Mouse (Mus musculus) layer of hippocampus, adult 9-10 months (tissue): ENCODE measurements around the gene Sh3bgr.

Experiments used
- DNase-seq: peaks from one replicate; pipeline ENCODE4 v3.0.0; 2022; ENCODE audit warnings: low spot score

The Sh3bgr gene

GRCm38 (mm10) chr16:96199913-96200701 is at the start of gene Sh3bgr:
TSS of gene Sh3bgr (plus strand) at chr16:96200450.
- no peak for DNase-seq

DNA sequence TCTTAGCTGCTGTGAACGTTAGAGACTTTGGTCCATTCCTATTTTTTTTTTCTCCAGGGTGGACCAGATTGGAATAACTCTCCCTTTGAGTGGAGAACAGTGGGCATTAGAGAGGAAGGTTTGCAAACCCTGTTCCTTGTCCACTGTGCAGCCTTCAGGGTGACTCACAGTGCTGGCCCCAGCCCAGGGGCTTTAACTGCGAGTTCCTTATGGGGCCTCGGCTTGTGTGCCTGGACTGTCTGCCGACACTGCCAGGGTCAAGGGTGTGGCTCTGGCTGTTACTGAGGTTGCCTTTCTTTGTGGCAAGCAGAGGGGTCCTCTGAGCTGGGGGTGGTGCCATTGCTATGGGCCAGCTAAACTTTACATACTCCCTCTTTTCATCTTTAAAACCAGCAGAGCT is 49.3 kb upstream of the Sh3bgr start:
- DNase-seq, result no peak

DNA sequence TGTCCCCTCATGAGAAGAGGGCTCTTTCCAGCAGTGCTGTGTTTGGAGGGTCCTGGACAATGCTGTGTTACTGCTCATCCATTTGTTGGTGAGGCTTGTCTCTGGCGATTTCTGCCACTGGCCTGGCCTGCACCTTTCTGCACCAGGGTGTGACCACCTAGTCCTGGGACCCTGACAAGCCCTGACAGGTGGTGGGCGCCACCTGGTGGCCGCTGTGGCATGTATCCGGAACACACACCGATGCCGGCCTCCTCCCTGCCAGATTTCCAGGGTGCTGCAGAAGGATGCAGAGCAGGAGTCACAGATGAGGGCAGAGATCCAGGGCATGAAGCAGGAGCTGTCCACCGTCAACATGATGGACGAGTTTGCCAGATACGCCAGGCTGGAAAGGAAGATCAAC is 48.7 kb upstream of the Sh3bgr start:
- DNase-seq, result no peak

GRCm38 (mm10) chr16:96154476-96154875 is 45.8 kb upstream of the Sh3bgr start:
- no peak for DNase-seq

DNA sequence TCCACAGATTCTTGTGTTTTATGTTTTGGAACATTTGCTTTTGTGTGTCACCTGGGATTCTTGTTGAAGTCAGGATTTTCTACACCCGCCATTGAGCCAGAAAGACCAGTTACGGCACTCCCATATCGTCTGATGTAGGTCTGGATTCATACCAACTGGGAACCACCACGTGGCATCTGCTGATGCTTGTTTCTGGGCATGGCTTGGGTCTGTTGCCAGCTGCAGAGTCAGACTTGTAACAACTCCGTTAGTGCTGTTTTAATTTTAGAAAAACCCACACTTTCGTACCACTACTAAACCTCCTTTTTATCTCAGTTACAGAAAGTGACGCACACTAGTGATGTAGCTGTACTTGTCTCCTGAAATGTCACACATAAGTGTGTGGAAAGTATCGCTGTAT is 44.2 kb upstream of the Sh3bgr start:
- peak; percentile 56 for DNase-seq

DNA sequence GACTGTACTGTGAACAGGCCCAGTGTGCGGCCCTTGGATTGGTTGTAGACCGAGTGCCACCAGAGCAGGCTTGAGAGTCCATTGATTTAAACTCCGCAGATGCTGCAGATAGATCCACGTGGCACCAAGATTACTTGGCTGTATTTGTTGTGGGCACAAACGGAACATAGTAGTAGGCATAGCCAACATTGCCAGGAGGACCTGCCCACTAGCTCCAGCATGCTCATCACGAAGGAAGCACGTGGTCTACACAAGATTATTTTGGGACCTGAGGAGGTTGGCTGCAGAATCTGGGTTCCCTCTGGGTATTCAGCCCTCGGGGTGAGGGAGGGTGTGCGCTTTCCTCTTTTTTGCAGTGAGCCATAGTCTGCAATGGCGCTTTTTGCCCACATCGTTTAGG is 43.1 kb upstream of the Sh3bgr start:
- no peak for DNase-seq

GRCm38 (mm10) chr16:96158511-96159080 is 41.7 kb upstream of the Sh3bgr start:
- no peak for DNase-seq

- DNase-seq, result no peak
These were observed 41.0 kb upstream of the Sh3bgr start for GRCm38 (mm10) chr16:96159091-96159731.

- no peak for DNase-seq
These were observed 40.4 kb upstream of the Sh3bgr start for GRCm38 (mm10) chr16:96159794-96160346.

DNA sequence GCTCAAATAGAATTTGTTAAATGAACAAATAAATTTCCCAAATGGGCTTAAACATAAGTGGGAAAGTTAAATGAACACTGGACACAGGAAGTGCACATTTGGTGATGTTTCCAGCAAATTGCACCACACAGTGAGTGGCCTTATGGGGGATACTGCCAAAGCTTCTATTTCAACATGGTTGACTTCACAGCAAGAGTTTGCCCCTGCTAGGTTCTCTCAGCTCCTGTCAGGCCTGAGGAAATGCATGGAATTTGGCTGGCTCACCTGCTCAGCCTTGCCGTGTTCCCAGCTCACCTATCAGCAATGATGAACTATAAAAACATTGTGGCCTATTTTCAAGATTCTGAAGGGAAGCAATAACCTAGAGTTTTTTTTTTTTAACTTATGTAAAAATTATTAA is 39.3 kb upstream of the Sh3bgr start:
- DNase-seq, result no peak

DNA sequence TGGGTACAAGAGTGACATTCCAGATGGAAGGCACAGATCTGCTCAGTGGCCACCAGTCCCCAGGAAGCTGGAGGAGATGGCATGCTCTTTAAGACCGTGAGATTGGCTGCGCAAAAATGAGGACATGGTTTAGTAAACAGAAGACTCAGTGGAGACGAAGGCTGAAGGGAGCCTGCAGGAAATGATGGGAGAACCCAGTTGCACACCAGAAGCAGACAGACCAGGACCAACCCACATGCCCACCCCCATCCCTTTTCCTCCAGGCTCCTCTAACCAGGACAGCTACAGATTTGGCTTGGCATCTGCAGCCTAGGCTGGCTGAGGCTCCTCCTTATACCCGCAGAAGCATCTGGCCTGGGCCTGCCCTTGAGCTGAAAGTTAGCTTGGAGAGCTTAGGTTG is 38.9 kb upstream of the Sh3bgr start:
- DNase-seq, result no peak

DNA sequence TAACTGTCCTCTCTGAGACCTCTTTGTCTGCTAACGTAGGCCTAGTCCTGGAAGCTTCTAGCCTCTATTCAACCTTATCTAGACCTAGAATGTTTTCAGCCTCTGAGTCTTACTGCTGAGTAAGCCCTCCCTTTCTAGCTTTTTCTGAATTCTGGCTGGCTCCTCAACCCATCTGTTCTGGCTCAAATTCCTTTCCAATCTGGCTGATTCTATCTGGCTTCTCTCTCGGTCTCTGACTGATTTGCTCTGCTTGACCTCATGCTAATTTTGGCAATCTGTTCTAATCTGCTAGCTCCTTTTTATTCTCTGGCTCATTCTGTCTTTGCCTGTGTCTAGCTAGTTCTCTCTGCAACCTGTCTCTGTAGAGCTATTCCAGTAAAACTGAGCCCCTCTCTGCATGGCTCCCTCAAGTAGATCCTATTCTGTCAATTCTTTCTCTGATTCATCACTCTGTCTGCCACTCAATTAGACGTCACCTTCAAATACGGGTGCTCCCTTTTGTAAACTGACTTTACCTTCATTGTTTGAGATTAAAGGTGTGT is 34.5 kb upstream of the Sh3bgr start:
- no peak for DNase-seq

GRCm38 (mm10) chr16:96168837-96169236 is 31.4 kb upstream of the Sh3bgr start:
- DNase-seq, result no peak

DNA sequence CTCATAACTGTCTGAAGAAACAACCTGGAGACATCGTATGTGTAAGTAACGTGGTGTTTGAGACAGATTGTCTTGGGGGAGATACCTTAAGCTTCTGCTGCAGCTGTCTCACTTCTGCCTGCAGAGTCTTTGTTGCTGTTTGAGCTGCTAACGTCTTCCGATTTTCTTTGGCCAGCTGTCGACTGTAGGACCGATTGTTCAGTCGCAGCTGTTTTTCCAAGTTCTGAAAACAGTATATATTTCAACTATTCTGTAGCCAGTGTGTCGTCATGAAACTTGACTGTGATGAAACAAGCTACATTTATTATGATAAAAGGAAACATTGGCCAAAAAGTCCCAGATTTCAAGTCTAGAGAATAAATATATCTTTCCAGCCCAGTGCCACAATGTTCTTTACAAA is 26.6 kb upstream of the Sh3bgr start:
- DNase-seq, result no peak

- no peak for DNase-seq
These were observed 24.9 kb upstream of the Sh3bgr start for GRCm38 (mm10) chr16:96175399-96175798.

DNA sequence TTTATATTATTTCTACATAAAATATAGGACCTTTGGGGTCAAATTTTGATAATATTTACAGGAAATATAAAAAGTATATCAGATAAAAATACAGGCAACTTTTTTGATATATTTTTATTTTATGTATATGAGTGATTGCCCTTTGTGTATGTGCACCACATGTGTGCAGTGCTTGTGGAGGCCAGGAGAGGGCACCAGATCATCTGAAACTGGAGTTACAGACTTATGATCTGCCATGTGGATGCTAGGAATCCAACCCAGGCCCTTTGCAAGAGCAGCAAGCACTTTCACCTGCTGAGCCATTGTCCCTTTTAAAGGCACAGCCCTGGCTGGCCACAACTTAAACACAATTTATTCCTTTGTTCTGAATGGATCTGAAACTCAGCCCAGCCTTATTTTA is 21.1 kb upstream of the Sh3bgr start:
- no peak for DNase-seq

DNA sequence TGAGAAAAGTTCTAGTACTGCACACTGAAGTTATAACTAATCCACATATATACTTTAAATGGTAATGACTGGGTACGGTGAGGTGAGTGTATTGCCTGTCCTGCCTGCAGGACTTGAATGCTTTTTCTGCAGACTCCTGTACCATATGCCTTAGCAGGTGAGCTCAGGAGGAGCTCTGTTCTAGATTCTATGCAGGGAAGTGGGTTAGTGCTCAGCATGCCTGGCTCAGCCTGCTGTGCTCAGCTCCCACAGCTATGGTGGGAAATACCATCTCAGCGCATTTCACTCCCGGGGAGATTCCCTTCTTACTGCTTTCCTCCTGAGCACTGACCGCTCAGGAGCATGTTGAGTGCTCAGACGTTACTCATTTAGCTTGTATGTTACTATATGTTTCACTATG is 12.6 kb upstream of the Sh3bgr start:
- DNase-seq, result no peak

DNA sequence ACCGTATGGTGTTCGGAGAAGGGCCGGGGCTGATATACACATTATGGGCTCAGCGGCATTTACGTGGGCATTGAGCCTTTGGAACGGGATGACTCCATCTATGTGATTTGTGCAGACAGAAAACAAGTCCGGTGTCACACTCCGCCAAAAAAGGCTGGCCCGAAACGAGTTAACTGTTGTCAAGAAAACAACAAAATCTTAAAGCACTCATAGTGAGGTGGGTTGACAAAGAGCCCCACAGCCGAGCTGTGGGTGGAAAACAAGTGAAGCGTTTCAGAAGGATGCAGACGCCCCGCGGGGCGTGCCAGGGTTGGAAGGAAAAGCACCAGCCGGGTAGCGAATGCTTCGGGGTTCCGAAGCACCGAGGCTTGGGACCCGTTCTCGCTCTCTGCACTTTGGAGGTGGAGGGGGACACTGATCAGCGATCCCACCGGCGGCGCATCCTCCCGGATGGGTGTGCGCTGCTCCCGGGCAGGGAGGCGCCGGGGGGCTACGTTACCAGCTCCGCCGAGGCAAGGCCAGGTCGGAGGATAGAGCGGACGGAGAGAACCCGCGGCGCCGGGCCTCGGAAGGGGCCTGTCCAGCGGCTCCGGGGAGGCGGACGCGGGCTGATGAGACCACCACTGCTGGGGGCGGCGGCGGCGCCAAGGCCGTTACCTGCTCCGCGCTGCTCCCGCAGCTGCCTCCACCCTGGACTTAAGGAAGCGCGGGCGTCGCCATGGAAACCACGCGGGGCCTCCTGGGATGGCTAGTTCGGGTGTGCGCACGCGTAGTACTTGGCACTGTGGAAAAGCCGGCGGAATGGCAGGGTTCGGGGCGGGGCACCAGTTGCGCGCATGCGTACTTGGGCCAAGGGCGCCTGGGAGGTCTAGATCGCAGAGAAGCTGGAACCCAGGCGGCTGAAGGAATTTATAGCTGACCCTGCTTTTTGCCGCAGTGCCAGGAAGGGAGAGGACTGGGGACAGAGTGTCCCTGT is 8.4 kb upstream of the Sh3bgr start, which contains the start of gene Lca5l:
Gene Lca5l, minus strand, starts transcription at position 741 of the 976 bp plus-strand sequence.
- peak; percentile 97 for DNase-seq

DNA sequence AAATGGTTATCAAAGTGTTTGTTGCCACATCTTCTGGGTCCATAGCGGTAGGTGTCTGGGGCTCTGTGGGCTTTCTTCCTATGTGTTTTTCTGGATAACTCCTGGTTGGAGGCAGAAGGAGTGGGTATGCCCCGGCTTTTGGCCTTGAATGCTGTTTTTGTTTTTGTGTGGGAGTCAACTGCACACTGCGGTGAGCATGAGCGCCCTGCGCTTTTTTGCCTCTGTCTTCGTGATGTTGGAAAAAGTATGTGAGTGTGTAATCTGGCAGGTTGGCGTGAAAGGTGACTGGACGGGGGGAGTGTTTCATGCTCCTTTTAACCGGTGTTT is 415 bp downstream of the Sh3bgr start:
- no peak for DNase-seq

GRCm38 (mm10) chr16:96201485-96202232 is 1.4 kb downstream of the Sh3bgr start:
- DNase-seq, result no peak

- DNase-seq, result no peak
These were observed 9.5 kb downstream of the Sh3bgr start for GRCm38 (mm10) chr16:96209789-96210188.
